Mouse (Mus musculus) thymus, adult 2 months (tissue): ENCODE measurements around the gene Gtf3a. TPM values are rescaled to one million over a fixed set of nuclear protein-coding genes. Genes with fewer than 3 reads are reported as not detected.

Source experiments
- DNase-seq: peaks from one replicate; pipeline ENCODE4 v3.0.0; 2021
- H3K27ac ChIP-seq: fragments of 200-500 bp; 2 replicates; pipeline ENCODE4 v1.5.1; 2012; ENCODE audit warnings: low read length, control low read depth; ENCODE audit not compliant: control insufficient read depth, insufficient read depth
- H3K27me3 ChIP-seq: fragments of 200-500 bp; 2 replicates; pipeline ENCODE4 v1.6.1; 2012; ENCODE audit warnings: mild to moderate bottlenecking, low read length, moderate library complexity, mixed read lengths; ENCODE audit not compliant: control insufficient read depth, insufficient read depth
- H3K36me3 ChIP-seq: fragments of 200-500 bp; 2 replicates; pipeline ENCODE4 v1.6.1; 2012; ENCODE audit warnings: mild to moderate bottlenecking, low read length, moderate library complexity; ENCODE audit not compliant: control insufficient read depth, insufficient read depth
- H3K4me1 ChIP-seq: fragments of 200-500 bp; replicated peaks from 2 replicates; pipeline ENCODE4 v1.6.1; 2012; ENCODE audit warnings: low read length; ENCODE audit not compliant: control insufficient read depth, insufficient read depth
- H3K4me3 ChIP-seq: fragments of 200-500 bp; 2 replicates; pipeline ENCODE4 v1.5.1; 2012; ENCODE audit warnings: mild to moderate bottlenecking, low read length, control low read depth, moderate library complexity; ENCODE audit not compliant: control insufficient read depth, insufficient read depth
- CTCF ChIP-seq: fragments of 200-500 bp; IDR thresholded peaks from 2 replicates; pipeline ENCODE4 v1.5.1; 2012; ENCODE audit warnings: mild to moderate bottlenecking, control low read depth, low read length, moderate library complexity, borderline replicate concordance; ENCODE audit not compliant: control insufficient read depth, poor library complexity, insufficient read depth; ENCODE audit errors: extremely low read depth
- POLR2A ChIP-seq: fragments of 200-500 bp; IDR thresholded peaks from 2 replicates; pipeline ENCODE4 v1.6.1; 2012; ENCODE audit warnings: mild to moderate bottlenecking, low read length, control low read depth, moderate library complexity; ENCODE audit not compliant: control insufficient read depth, poor library complexity, insufficient read depth; ENCODE audit errors: extremely low read depth
- WGBS: fragments of 180-500 bp; shearing (Covaris S2); methylation state at CpG from one replicate; pipeline ENCODE4 v1.1.7; 2018; 5-methylcytosine and 5-hydroxymethylcytosine counted together
- polyA plus RNA-seq: library from polyadenylated mRNA; depleted of rRNA; stranded (reverse); fragments of >200 nt; gene quantifications from 2 replicates; pipeline ENCODE4 v1.2.3, GENCODE M21; 2012; rRNA removed

Gene Gtf3a
- 85.9 and 108 TPM in 2 replicates for polyA plus RNA-seq

- H3K27ac ChIP-seq = peak within 1 kb of the TSS; percentile 87
- H3K36me3 ChIP-seq = peaks cover 28% of the 10 kb centered on the region
- H3K4me1 ChIP-seq = peaks cover 8% of the 10 kb centered on the region; the same call in 1 of the 2 replicates
- H3K4me3 ChIP-seq = peak within 1 kb of the TSS; percentile 85
- DNase-seq = peak; percentile 76
- under 1% methylated on average over 59 of the region's 62 CpGs for WGBS
- H3K27me3 ChIP-seq = no peaks in the 10 kb centered on the region
- TF ChIP-seq CTCF (no peak), POLR2A (peak; percentile 53; the same call in 1 of the 2 replicates)
These were observed at the start of gene Gtf3a for GRCm38 (mm10) chr5:146948508-146949088. Gene Gtf3a (plus strand): TSS chr5:146948657.

GRCm38 (mm10) chr5:146900331-146900730 is 48.1 kb upstream of the Gtf3a start:
- no peak for DNase-seq

DNA sequence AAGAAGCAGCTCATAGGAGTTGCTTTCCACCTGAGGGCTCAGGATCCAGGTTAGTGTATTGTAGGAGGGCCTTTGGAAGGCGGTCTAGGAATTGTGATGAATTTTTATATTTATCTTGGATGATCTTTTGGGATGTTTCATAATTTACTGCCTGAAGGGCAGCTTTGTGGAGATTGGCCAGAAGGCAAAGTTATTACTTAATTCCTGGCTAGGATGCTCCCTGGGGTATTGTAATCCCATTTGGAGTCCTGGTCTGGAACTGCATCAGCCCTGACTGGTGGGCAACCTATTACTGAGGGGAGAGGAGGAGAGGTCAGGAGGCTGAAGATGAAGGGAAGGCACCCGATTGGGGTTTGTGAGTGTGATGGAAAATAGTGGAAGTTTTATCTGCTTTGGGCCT is 47.0 kb upstream of the Gtf3a start:
- no peak for DNase-seq
- Histone ChIP-seq H3K27me3 (no peaks in the 10 kb centered on the region), H3K36me3 (no peaks in the 10 kb centered on the region), H3K4me3 (no peak overlapping the region), H3K27ac (no peak overlapping the region), H3K4me1 (peaks cover 2% of the 10 kb centered on the region; the same call in 1 of the 2 replicates)
- TF ChIP-seq POLR2A = no peak
- no peak for TF ChIP-seq CTCF
- WGBS = 91% methylated on average over 2 of the region's 2 CpGs

More at GRCm38 (mm10) chr5:146900331-146900730, 48.1 kb upstream of the Gtf3a start:
- no peaks in the 10 kb centered on the region for H3K27me3 ChIP-seq
- no peak for TF ChIP-seq POLR2A
- TF ChIP-seq CTCF = no peak
- peaks cover 2% of the 10 kb centered on the region; the same call in 1 of the 2 replicates for H3K4me1 ChIP-seq
- no peak overlapping the region for H3K4me3 ChIP-seq
- H3K36me3 ChIP-seq = no peaks in the 10 kb centered on the region
- H3K27ac ChIP-seq = no peak overlapping the region
- 82% methylated on average over 7 of the region's 7 CpGs for WGBS

DNA sequence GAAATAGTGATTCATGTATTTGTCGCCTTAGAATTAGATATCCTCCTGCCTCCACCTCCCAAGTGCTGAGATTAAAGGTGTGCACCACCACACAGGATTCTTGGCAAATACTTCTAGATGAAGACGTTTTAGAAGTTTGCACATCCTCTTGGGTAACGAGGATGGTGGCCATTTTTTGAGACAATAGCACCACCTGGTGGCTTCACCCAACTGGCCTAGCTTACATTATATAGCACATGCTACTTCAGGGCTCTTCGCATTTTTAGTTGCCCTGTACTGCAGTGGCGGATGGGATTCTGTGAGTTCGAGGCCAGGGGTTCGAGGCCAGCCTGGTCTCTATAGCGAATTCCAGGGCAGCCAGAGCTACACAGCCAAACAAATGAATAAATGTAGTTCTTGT is 44.1 kb upstream of the Gtf3a start:
- no peaks in the 10 kb centered on the region for H3K4me1 ChIP-seq
- H3K4me3 ChIP-seq = no peak overlapping the region
- no peaks in the 10 kb centered on the region for H3K36me3 ChIP-seq
- no peak overlapping the region for H3K27ac ChIP-seq
- TF ChIP-seq POLR2A (no peak), CTCF (no peak)
- 24% methylated on average over 8 of the region's 8 CpGs for WGBS
- peak; percentile 73 for DNase-seq
- no peaks in the 10 kb centered on the region for H3K27me3 ChIP-seq

DNA sequence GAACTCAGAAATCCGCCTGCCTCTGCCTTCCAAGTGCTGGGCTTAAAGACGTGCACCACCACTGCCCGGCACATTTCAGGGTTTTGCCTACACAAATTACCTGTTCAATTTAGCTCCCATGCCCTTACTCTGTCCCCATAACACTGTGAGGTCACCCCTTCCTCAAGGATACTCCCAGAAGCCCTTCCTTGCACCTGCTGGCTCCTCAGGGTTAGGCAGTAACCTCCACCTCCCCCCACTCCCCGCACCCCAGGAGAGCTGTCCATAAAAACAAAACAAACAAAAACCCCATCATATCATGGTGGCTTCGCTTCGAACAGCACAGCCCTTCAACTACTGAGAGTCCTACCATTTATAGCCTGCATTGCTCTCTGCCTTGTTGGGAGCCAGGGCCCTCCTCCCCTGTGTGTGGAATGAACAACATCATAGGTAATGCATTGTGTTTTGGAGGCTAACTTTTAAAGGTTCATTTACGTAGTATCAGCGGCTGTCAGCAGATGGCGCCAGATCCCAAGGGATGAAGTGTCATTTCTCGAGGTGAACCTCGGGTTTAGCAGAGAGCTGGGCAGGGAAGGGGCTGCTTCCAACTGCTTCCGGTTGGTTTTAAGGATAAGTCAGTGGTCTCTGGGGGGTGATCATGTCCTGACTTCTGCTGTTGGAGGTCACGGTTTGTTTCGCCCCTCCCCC is 42.8 kb upstream of the Gtf3a start:
- peak; percentile 70 for DNase-seq
- H3K36me3 ChIP-seq = no peaks in the 10 kb centered on the region

DNA sequence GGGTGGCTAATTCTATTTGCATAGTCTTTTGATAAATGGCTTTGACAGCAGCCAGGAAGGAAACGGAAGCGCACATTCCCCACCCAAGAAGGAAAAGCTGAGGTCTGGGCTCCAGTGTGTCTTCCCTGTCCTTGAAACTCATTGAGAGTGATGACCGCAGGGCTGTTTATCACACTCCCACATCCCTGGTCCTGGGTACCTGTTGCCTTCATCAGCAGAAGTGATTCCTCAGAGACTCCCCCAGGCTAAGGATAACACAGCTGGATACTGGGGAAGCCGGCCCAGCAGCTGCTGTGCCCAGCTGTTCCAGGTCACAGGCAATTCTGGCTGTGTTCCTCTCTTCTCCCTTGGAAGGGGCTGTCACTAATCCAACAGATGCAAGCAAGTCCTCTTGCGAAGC is 40.9 kb upstream of the Gtf3a start:
- 85% methylated on average over 5 of the region's 5 CpGs for WGBS
- Histone ChIP-seq H3K4me3 (no peak overlapping the region), H3K27me3 (no peaks in the 10 kb centered on the region), H3K4me1 (0 out of 2 replicates have a peak, but pooled peaks cover under 1% of the 10 kb centered on the region), H3K27ac (no peak overlapping the region), H3K36me3 (no peaks in the 10 kb centered on the region)
- TF ChIP-seq POLR2A (no peak), CTCF (no peak)
- DNase-seq = no peak

More for the DNA sequence above, 42.8 kb upstream of the Gtf3a start:
- Histone ChIP-seq H3K4me1 (no peaks in the 10 kb centered on the region), H3K4me3 (no peak overlapping the region), H3K27me3 (no peaks in the 10 kb centered on the region), H3K27ac (no peak overlapping the region)
- TF ChIP-seq CTCF (0 out of 2 replicates have a peak, but pooled peaks have one; percentile 30), POLR2A (no peak)
- 32% methylated on average over 14 of the region's 14 CpGs for WGBS

DNA sequence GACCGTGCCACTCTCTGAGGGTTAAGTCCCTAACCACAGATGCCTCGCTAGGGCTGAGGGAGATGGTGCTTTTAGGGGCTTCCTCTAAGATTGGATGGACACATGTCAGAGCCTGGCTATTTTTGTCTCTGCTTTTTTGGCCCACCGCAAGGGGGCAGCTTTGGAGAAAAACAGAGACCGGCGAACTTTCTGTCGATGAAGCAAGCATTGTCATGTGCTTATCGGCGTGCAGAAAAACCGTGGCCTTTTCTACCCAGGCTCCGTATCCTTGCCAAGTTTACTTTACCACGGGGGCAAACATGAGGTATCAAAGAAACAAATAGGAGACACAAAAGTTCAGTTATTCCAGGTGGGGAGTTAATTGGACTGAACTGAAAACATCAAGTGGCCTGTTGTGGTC is 39.8 kb upstream of the Gtf3a start:
- H3K4me3 ChIP-seq = no peak overlapping the region
- H3K27ac ChIP-seq = no peak overlapping the region
- no peaks in the 10 kb centered on the region for H3K36me3 ChIP-seq
- no peak for TF ChIP-seq CTCF
- no peak for TF ChIP-seq POLR2A
- 0 out of 2 replicates have a peak, but pooled peaks cover 2% of the 10 kb centered on the region for H3K4me1 ChIP-seq
- 64% methylated on average over 11 of the region's 11 CpGs for WGBS
- DNase-seq = no peak
- H3K27me3 ChIP-seq = no peaks in the 10 kb centered on the region
